Mouse (Mus musculus): ENCODE results near the gene Il20rb. TPM values are rescaled to one million over a fixed set of nuclear protein-coding genes. Genes with fewer than 3 reads are reported as not detected.

Gene Il20rb
- polyA plus RNA-seq, 1 experiment from 2014 or later: 0.87 TPM

DNA sequence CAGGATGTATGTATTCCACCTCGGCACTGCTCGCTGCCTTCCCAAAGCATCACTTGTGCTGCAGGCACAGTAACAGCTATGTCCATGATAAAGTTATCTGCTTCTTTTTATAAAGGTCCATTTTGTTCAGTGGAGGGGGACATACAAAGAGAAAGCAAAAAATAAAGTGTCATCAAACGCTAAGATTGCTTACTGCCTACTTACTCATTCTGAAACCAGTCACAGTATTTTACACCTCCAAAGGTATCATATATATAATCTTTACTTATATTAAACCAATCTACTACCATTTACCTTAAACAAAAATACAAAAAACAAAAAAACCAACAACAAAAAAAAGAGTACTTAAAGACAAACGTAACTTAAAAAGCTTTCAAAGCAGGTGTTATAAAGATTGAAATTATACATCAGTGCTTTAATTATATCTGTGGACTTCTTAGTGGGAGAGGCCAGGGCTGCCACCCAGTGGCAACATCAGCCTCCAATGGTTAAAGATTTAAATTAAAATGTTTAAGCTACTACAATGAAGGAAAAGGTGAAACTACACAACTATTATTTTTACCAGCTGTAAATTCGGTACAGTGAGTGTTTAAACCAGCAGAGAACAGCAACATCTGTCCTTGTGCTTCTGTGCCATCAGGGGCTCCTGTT is 7.1 kb upstream of the Il20rb start:
- 94% methylated on average over 5 of the region's 5 CpGs for WGBS
- Histone ChIP-seq H3K9me3 (replicated peaks) (no peaks in the 10 kb centered on the region), H3K27me3 (no peaks in the 10 kb centered on the region), H3K27ac (no peak overlapping the region), H3K4me2 (replicated peaks) (no peak overlapping the region), H3K36me3 (peaks cover 7% of the 10 kb centered on the region; the same call in 1 of the 2 replicates), H3K9ac (no peak overlapping the region), H3K4me3 (no peak overlapping the region), H3K4me1 (no peaks in the 10 kb centered on the region)
- ATAC-seq (ENCODE audit: low FRiP score): no peak

DNA sequence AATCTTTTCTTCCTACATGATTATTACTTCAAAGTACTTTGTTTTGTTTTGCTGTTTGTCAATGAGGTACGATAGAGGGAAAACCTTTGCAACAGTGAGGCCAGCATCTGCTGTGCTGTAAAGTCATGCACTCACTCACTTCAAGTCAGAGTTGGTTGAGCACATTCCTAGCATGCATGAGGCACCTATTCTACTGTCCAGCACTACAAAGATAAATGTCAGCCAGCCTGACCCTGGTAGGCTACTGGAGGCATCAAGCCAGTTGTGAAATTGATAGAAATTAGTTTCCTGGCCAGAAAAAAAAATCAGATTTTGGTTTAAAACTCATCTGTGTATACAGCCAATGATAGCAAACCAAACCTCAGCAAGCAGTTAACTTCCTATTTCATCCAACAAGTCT is 4.8 kb upstream of the Il20rb start:
- Histone ChIP-seq H3K9ac (no peak overlapping the region), H3K9me3 (replicated peaks) (no peaks in the 10 kb centered on the region), H3K36me3 (no peaks in the 10 kb centered on the region), H3K27me3 (no peaks in the 10 kb centered on the region), H3K4me3 (no peak overlapping the region), H3K27ac (no peak overlapping the region), H3K4me2 (replicated peaks) (no peak overlapping the region), H3K4me1 (no peaks in the 10 kb centered on the region)
- 87% methylated on average over 1 of the region's 1 CpGs for WGBS
- ATAC-seq (ENCODE audit: low FRiP score): no peak

DNA sequence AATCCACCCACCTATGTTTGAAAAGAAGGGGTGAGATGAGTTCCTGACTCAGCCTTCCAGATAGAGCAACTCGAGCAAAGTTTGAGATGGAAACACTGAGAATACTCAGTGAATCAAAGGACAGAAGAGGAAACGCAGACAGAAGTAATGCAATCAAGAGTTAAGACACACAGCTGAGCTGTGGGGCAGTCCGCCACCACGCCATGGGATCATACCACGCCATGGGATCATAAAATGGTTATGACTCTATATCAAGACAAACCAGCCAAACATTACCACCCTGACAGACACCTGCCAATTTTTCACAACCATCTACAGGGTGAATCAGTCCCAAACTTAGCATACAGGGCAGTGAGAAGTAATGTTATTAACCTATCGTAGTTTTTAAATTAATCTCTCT is 2.4 kb upstream of the Il20rb start:
- H3K4me3 ChIP-seq: no peak overlapping the region
- H3K4me2 ChIP-seq (replicated peaks): no peak overlapping the region
- H3K27me3 ChIP-seq: no peaks in the 10 kb centered on the region
- H3K36me3 ChIP-seq: no peaks in the 10 kb centered on the region
- H3K9ac ChIP-seq: no peak overlapping the region
- H3K4me1 ChIP-seq: no peaks in the 10 kb centered on the region
- H3K27ac ChIP-seq: no peak overlapping the region
- H3K9me3 ChIP-seq (replicated peaks): no peaks in the 10 kb centered on the region
- 97% methylated on average over 6 of the region's 6 CpGs for WGBS
- ATAC-seq (ENCODE audit: low FRiP score): no peak

DNA sequence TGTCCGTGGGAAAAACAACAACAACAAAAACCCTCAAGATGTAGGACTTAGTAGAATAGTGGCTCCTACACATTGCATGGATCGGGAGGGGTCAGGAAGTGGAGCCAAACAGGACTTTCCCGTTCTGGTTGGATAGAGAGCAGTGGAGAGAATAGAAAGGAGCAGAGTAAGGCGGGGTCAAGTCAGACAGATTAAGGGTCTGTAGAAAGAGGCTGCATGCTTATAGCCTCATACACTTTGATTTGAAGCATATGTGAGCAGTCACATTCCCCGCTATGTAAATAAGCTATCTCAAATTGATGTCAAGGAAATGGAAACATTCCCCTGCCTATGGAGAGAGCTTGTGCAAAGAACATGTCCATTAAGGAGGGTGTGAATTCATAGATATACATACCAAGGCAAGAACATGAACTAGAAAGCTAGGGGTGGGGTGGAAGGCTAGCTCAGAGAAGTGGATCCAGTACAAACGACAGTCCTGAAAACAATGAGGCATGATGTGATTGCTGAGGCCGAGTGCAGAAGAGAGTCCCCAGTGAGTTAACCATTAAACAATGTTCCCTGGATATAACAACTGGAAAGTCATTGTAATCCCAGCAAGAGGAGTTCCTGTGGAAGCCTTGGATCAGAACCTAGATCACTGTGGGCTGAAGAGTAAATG is 1.6 kb upstream of the Il20rb start:
- Histone ChIP-seq H3K4me2 (replicated peaks) (no peak overlapping the region), H3K4me3 (no peak overlapping the region), H3K4me1 (no peaks in the 10 kb centered on the region), H3K27ac (no peak overlapping the region), H3K9ac (no peak overlapping the region), H3K27me3 (no peaks in the 10 kb centered on the region), H3K9me3 (replicated peaks) (no peaks in the 10 kb centered on the region), H3K36me3 (no peaks in the 10 kb centered on the region)
- WGBS: 75% methylated on average over 7 of the region's 7 CpGs
- no peak for ATAC-seq (ENCODE audit: low FRiP score)

DNA sequence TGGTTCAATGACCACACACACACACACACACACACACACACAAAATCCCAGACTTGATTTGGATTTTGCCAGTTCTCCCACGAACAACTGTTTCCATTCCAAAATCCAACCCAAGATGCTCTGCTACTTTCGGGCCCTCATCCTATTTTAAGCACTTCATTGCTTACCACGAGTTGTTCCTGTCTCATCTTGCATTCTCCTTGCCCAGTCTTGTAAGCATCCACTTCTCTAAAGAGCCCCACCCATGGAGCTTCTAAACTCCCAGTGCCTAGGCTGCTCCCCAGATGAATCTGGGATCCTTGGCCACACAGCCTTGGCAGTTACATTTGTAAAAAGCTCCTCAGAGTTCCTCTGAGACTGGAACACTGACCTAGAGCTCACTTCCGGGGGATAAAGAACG is 3.3 kb downstream of the Il20rb start:
- no peaks in the 10 kb centered on the region for H3K27me3 ChIP-seq
- ATAC-seq (ENCODE audit: low FRiP score): no peak
- no peak overlapping the region for H3K9ac ChIP-seq
- no peak overlapping the region for H3K27ac ChIP-seq
- no peak overlapping the region for H3K4me2 ChIP-seq (replicated peaks)
- no peaks in the 10 kb centered on the region for H3K36me3 ChIP-seq
- H3K4me1 ChIP-seq: 0 out of 2 replicates have a peak, but pooled peaks cover 3% of the 10 kb centered on the region
- H3K4me3 ChIP-seq: no peak overlapping the region
- 93% methylated on average over 5 of the region's 5 CpGs for WGBS
- no peaks in the 10 kb centered on the region for H3K9me3 ChIP-seq (replicated peaks)

DNA sequence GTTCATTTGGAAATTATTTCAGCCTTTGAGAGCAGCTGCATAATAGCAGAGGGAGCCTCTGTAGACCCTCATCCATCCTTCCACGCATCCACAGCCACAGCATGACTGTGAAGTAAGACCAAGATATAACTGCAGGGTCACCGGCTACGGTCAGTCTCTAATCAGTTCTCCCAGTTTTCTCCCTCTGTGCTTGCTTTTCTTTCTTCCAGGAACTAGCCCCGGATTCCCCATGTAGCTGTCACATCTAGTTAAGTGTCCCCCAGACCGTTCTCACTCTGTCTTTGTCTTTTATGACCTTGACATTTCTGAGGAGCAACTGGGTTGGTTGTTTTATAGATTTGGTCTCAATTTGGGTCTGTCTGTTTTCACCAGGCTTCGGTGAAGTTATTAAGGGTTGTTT is 5.0 kb downstream of the Il20rb start:
- Histone ChIP-seq H3K27ac (no peak overlapping the region), H3K9ac (no peak overlapping the region), H3K27me3 (no peaks in the 10 kb centered on the region), H3K4me1 (0 out of 2 replicates have a peak, but pooled peaks cover 3% of the 10 kb centered on the region), H3K9me3 (replicated peaks) (0 out of 2 replicates have a peak, but pooled peaks cover 7% of the 10 kb centered on the region), H3K36me3 (no peaks in the 10 kb centered on the region), H3K4me3 (no peak overlapping the region), H3K4me2 (replicated peaks) (no peak overlapping the region)
- no peak for ATAC-seq (ENCODE audit: low FRiP score)
- WGBS: 87% methylated on average over 6 of the region's 6 CpGs

DNA sequence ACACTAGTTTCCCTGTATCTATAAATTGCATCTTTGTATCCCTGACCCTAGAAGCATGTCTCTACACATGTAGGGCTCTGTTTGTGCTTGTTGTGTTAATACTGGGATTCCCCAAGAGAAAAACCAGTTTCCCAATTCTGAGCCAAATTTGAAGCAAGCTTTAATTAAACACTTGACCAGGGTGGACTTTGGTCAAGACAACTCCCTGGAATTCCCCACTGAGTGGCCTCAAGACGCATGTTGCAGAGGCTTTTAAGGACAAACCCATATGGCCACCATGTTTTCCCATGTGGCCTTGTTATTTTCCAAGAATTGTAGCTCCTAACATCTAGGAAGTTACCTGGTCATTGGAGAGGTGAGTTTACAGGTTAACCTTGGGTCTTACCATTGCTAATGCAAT is 12.5 kb downstream of the Il20rb start:
- ATAC-seq (ENCODE audit: low FRiP score): no peak
- Histone ChIP-seq H3K4me3 (no peak overlapping the region), H3K4me2 (replicated peaks) (no peak overlapping the region), H3K27ac (no peak overlapping the region), H3K36me3 (no peaks in the 10 kb centered on the region), H3K4me1 (no peaks in the 10 kb centered on the region), H3K27me3 (no peaks in the 10 kb centered on the region), H3K9ac (no peak overlapping the region), H3K9me3 (replicated peaks) (0 out of 2 replicates have a peak, but pooled peaks cover 7% of the 10 kb centered on the region)
- 86% methylated on average over 1 of the region's 1 CpGs for WGBS

DNA sequence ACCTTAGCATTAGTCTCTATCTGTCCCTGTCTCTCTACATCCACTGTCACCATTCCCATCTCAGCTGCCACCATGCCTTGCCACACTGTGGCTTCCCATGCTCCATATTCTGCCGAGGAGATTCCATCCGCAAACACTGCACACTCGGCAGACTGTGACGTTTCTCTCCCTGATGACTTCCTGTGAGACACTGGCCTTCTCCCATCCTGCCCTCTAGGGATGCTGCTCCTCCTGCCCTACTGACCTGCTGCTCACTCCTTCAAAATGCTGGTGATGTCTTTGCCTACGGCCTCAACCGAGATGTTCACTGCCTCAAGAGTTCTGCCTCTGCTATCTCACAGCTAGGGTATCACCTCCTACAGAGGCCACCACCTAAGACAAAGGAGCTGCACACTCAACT is 13.2 kb downstream of the Il20rb start:
- H3K36me3 ChIP-seq: no peaks in the 10 kb centered on the region
- no peak overlapping the region for H3K4me3 ChIP-seq
- no peak overlapping the region for H3K27ac ChIP-seq
- 90% methylated on average over 6 of the region's 6 CpGs for WGBS
- no peak overlapping the region for H3K9ac ChIP-seq
- H3K27me3 ChIP-seq: no peaks in the 10 kb centered on the region
- no peak for ATAC-seq (ENCODE audit: low FRiP score)
- H3K4me1 ChIP-seq: no peaks in the 10 kb centered on the region
- 0 out of 2 replicates have a peak, but pooled peaks cover 7% of the 10 kb centered on the region for H3K9me3 ChIP-seq (replicated peaks)
- no peak overlapping the region for H3K4me2 ChIP-seq (replicated peaks)

DNA sequence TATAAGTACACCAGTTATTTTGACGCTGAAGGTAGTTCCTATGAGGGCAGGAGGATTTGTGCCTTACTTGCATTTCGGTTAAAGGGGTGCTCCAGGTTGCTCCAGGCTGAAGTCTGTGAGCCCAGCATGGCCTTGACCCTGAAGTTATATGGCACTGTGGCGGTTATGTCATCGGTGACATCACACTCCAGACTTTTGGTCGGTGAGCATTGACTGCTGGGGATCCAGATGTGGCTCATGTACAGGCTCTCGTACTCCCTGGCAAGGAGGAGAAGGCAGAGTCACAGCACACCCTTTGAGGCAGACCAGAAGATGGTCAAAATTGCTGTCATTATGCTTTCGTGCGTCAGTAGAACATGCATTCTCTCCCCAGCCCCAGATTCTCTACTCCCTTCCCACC is 13.7 kb downstream of the Il20rb start:
- ATAC-seq (ENCODE audit: low FRiP score): no peak
- 0 out of 2 replicates have a peak, but pooled peaks cover 7% of the 10 kb centered on the region for H3K9me3 ChIP-seq (replicated peaks)
- no peak overlapping the region for H3K4me3 ChIP-seq
- no peaks in the 10 kb centered on the region for H3K36me3 ChIP-seq
- no peak overlapping the region for H3K9ac ChIP-seq
- no peak overlapping the region for H3K4me2 ChIP-seq (replicated peaks)
- H3K27ac ChIP-seq: no peak overlapping the region
- 95% methylated on average over 8 of the region's 8 CpGs for WGBS
- no peaks in the 10 kb centered on the region for H3K27me3 ChIP-seq
- no peaks in the 10 kb centered on the region for H3K4me1 ChIP-seq

DNA sequence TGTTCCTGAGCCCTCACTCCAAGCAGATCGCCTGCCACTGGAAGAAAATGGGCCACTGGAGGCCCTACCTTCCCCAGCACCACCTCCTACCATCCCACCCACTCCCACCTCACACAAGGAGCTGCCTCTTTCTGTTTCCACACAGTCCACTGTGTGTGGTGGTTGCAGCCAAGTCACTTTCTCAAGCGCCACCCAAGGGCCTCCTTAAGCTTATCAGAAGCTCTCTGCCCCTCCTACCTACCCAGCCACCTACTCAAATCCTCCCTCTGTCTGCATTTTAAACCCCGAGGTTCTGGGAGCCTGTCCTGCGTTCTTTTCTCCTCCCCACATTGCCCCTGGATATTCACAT is 15.0 kb downstream of the Il20rb start:
- Histone ChIP-seq H3K9me3 (replicated peaks) (no peaks in the 10 kb centered on the region), H3K4me3 (no peak overlapping the region), H3K4me2 (replicated peaks) (no peak overlapping the region), H3K9ac (no peak overlapping the region), H3K36me3 (no peaks in the 10 kb centered on the region), H3K27me3 (no peaks in the 10 kb centered on the region), H3K4me1 (0 out of 2 replicates have a peak, but pooled peaks cover 3% of the 10 kb centered on the region), H3K27ac (no peak overlapping the region)
- WGBS: 79% methylated on average over 4 of the region's 4 CpGs
- ATAC-seq (ENCODE audit: low FRiP score): no peak

DNA sequence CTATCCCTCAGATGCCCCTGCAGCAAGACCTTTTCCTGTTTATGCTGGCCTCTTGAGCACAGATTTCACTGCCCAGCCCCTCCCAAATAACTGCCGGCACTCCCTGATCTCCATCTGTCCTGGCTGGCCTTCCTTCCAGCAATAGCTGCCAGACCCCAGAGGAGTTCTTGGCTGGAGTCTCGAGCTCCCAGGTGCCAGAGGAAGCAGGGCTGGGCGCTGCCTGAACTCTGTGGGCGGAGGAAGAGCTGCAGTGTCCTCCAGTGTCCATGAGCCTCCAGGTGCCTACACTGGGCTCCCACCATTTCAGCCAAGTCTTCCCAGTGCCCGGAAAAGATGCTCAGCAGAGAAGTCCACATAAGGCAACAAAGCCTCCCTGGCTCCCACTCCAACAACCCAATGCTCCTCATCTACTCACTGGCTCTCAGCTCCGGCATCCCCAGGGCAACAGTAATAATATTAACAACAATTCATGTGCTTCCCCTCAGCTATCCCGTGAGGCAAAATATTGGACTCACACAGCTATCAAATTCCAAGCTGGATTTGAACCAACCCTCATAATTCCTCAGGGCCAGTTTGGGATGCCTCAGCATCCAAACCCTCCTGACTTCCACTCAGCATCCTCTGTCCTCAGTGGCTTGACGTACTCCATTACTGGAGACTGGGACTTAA is 15.5 kb downstream of the Il20rb start:
- 0 out of 2 replicates have a peak, but pooled peaks cover under 1% of the 10 kb centered on the region for H3K36me3 ChIP-seq
- no peak overlapping the region for H3K4me3 ChIP-seq
- no peaks in the 10 kb centered on the region for H3K9me3 ChIP-seq (replicated peaks)
- H3K4me2 ChIP-seq (replicated peaks): no peak overlapping the region
- no peak overlapping the region for H3K9ac ChIP-seq
- 74% methylated on average over 8 of the region's 8 CpGs for WGBS
- ATAC-seq (ENCODE audit: low FRiP score): no peak
- H3K27ac ChIP-seq: no peak overlapping the region
- 0 out of 2 replicates have a peak, but pooled peaks cover 3% of the 10 kb centered on the region for H3K4me1 ChIP-seq
- H3K27me3 ChIP-seq: no peaks in the 10 kb centered on the region

DNA sequence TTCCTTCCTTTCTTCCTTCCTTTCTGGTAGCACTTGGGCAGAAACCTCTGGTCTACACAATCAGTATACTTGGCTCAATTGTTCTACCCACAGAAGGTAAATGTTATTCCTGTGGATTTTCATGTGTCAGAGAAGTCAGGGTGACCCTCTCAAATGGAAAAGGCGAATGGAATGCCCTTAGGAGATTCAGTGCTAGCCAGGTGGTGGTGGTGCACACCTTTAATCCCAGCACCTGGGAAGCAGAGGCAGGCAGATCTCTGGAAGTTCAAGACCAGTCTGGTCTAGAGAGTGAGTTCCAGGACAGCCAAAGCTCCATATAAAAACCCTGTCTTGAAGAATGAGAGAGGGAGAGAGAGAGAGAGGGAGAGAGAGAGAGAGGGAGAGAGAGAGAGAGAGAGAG is 16.4 kb downstream of the Il20rb start:
- Histone ChIP-seq H3K9me3 (replicated peaks) (no peaks in the 10 kb centered on the region), H3K4me3 (no peak overlapping the region), H3K4me2 (replicated peaks) (no peak overlapping the region), H3K4me1 (0 out of 2 replicates have a peak, but pooled peaks cover 3% of the 10 kb centered on the region), H3K27ac (no peak overlapping the region), H3K36me3 (peaks cover 3% of the 10 kb centered on the region; the same call in 1 of the 2 replicates), H3K9ac (no peak overlapping the region), H3K27me3 (no peaks in the 10 kb centered on the region)
- WGBS: 71% methylated on average over 1 of the region's 1 CpGs
- ATAC-seq (ENCODE audit: low FRiP score): no peak

All from hindbrain, embryonic 12.5 days (tissue).